Mouse (Mus musculus) MEL (cell line): ENCODE measurements around the gene Abcd4. TPM values are rescaled to one million over a fixed set of nuclear protein-coding genes. Genes with fewer than 3 reads are reported as not detected.

Experiments used
- DNase-seq: peaks from one replicate; pipeline ENCODE4 v3.0.0; 2011; ENCODE audit warnings: low read depth, low spot score
- H3K27ac ChIP-seq: 2 replicates; pipeline ENCODE4 v1.5.1; 2012; ENCODE audit warnings: low read depth, mild to moderate bottlenecking, control low read depth, low read length, moderate library complexity; ENCODE audit not compliant: control insufficient read depth
- H3K27me3 ChIP-seq, 2 experiments: fragments of 150-350 bp in 1 of 2; sonication (generic) in 1 of 2; 2 replicates each; pipeline ENCODE4 v1.6.1; 2012; ENCODE audit warnings: low read length in 2 of 2, mild to moderate bottlenecking in 2 of 2, improper control_type of control experiment in 1 of 2, moderate library complexity in 1 of 2; ENCODE audit not compliant: insufficient read depth in 2 of 2, control insufficient read depth in 1 of 2
- H3K36me3 ChIP-seq, 2 experiments: 2 replicates each; pipeline ENCODE4 v1.6.1; 2012 to 2014; ENCODE audit warnings: low read length in 2 of 2, improper control_type of control experiment in 1 of 2, inconsistent platforms in 1 of 2, mild to moderate bottlenecking in 1 of 2; ENCODE audit not compliant: insufficient read depth in 2 of 2, control insufficient read depth in 1 of 2
- H3K4me1 ChIP-seq, 2 experiments: fragments of 150-350 bp in 1 of 2; sonication (generic) in 1 of 2; 2 replicates each; pipeline ENCODE4 v1.6.1; 2012; ENCODE audit warnings: low read length in 2 of 2, improper control_type of control experiment in 1 of 2, mild to moderate bottlenecking in 1 of 2; ENCODE audit not compliant: insufficient read depth in 2 of 2, control insufficient read depth in 1 of 2
- H3K4me3 ChIP-seq, 2 experiments: fragments of 150-350 bp in 1 of 2; sonication (generic) in 1 of 2; 2 replicates each; pipeline ENCODE4 v1.5.1; 2012; ENCODE audit warnings: low read depth in 2 of 2, low read length in 2 of 2, mild to moderate bottlenecking in 2 of 2, moderate library complexity in 2 of 2, control low read depth in 1 of 2, improper control_type of control experiment in 1 of 2; ENCODE audit not compliant: control insufficient read depth in 1 of 2, insufficient read depth in 1 of 2
- H3K79me2 ChIP-seq: 2 replicates; pipeline ENCODE4 v1.6.1; 2012; ENCODE audit warnings: mild to moderate bottlenecking, low read length, moderate library complexity; ENCODE audit not compliant: control insufficient read depth, poor library complexity, insufficient read depth
- H3K9ac ChIP-seq: 2 replicates; pipeline ENCODE4 v1.6.1; 2012; ENCODE audit warnings: low read depth, mild to moderate bottlenecking, control low read depth, low read length, moderate library complexity; ENCODE audit not compliant: control insufficient read depth, poor library complexity, severe bottlenecking
- H3K9me3 ChIP-seq: fragments of 150-350 bp; sonication (generic); replicated peaks from 2 replicates; pipeline ENCODE4 v1.6.1; 2012; ENCODE audit warnings: mild to moderate bottlenecking, low read length, improper control_type of control experiment, moderate library complexity; ENCODE audit not compliant: insufficient read depth
- CHD1 ChIP-seq: IDR thresholded peaks from 2 replicates; pipeline ENCODE4 v1.6.1; 2012; ENCODE audit warnings: low read depth, mild to moderate bottlenecking, inconsistent platforms, low read length, improper control_type of control experiment
- CTCF ChIP-seq, 3 experiments: IDR thresholded peaks in 2 of 3; conservative IDR thresholded peaks in 1 of 3; 2 replicates each; pipeline ENCODE4 v1.5.1; 2011 to 2012; ENCODE audit warnings: low read length in 3 of 3, low read depth in 2 of 3, mild to moderate bottlenecking in 2 of 3, improper control_type of control experiment in 1 of 3, inconsistent platforms in 1 of 3, mixed read lengths in 1 of 3, moderate library complexity in 1 of 3; ENCODE audit not compliant: control insufficient read depth in 1 of 3, insufficient read depth in 1 of 3, poor library complexity in 1 of 3, severe bottlenecking in 1 of 3
- E2F4 ChIP-seq: IDR thresholded peaks from 2 replicates; pipeline ENCODE4 v1.6.1; 2011; ENCODE audit warnings: low read depth, low read length, improper control_type of control experiment, borderline replicate concordance
- EP300 ChIP-seq, 2 experiments: IDR thresholded peaks; 2 replicates each; pipeline ENCODE4 v1.6.1; 2011; ENCODE audit warnings: improper control_type of control experiment in 2 of 2, low read length in 2 of 2, low read depth in 1 of 2, mild to moderate bottlenecking in 1 of 2
- ETS1 ChIP-seq: IDR thresholded peaks from 2 replicates; pipeline ENCODE4 v1.6.1; 2012; ENCODE audit warnings: low read depth, mild to moderate bottlenecking, inconsistent platforms, low read length, improper control_type of control experiment, moderate library complexity
- GABPA ChIP-seq: IDR thresholded peaks from 2 replicates; pipeline ENCODE4 v1.6.1; 2012; ENCODE audit warnings: low read depth, mild to moderate bottlenecking, inconsistent platforms, low read length, improper control_type of control experiment, moderate library complexity
- MAFK ChIP-seq: IDR thresholded peaks from 2 replicates; pipeline ENCODE4 v1.6.1; 2011; ENCODE audit warnings: low read depth, mild to moderate bottlenecking, low read length, improper control_type of control experiment, borderline replicate concordance
- MAX ChIP-seq: IDR thresholded peaks from 2 replicates; pipeline ENCODE4 v1.6.1; 2011; ENCODE audit warnings: low read length, improper control_type of control experiment
- MAZ ChIP-seq: IDR thresholded peaks from 2 replicates; pipeline ENCODE4 v1.6.1; 2012; ENCODE audit warnings: low read depth, mild to moderate bottlenecking, inconsistent platforms, low read length, improper control_type of control experiment
- MEF2A ChIP-seq: IDR thresholded peaks from 2 replicates; pipeline ENCODE4 v1.6.1; 2014; ENCODE audit warnings: low read depth, mild to moderate bottlenecking, inconsistent platforms, low read length, improper control_type of control experiment; ENCODE audit not compliant: poor library complexity, insufficient replicate concordance, severe bottlenecking; ENCODE audit errors: extremely low read depth
- MXI1 ChIP-seq: IDR thresholded peaks from 2 replicates; pipeline ENCODE4 v1.6.1; 2011; ENCODE audit warnings: mild to moderate bottlenecking, low read depth, low read length, improper control_type of control experiment
- MYC ChIP-seq: IDR thresholded peaks from 2 replicates; pipeline ENCODE4 v1.6.1; 2011; ENCODE audit warnings: low read depth, mild to moderate bottlenecking, low read length, improper control_type of control experiment, moderate library complexity
- NRF1 ChIP-seq: IDR thresholded peaks from 2 replicates; pipeline ENCODE4 v1.6.1; 2014; ENCODE audit warnings: low read depth, mild to moderate bottlenecking, inconsistent platforms, low read length, improper control_type of control experiment, moderate library complexity; ENCODE audit not compliant: poor library complexity, insufficient read depth, severe bottlenecking
- POLR2A ChIP-seq, 2 experiments: IDR thresholded peaks; 2 replicates each; pipeline ENCODE4 v1.6.1; 2011 to 2012; ENCODE audit warnings: low read length in 2 of 2, mild to moderate bottlenecking in 2 of 2, control low read depth in 1 of 2, improper control_type of control experiment in 1 of 2, low read depth in 1 of 2, moderate library complexity in 1 of 2; ENCODE audit not compliant: control insufficient read depth in 1 of 2, insufficient read depth in 1 of 2, poor library complexity in 1 of 2
- RAD21 ChIP-seq: IDR thresholded peaks from 2 replicates; pipeline ENCODE4 v1.6.1; 2011; ENCODE audit warnings: mild to moderate bottlenecking, low read depth, low read length, improper control_type of control experiment
- RCOR1 ChIP-seq: IDR thresholded peaks from 2 replicates; pipeline ENCODE4 v1.6.1; 2012; ENCODE audit warnings: low read depth, mild to moderate bottlenecking, inconsistent platforms, low read length, improper control_type of control experiment
- SMC3 ChIP-seq: IDR thresholded peaks from 2 replicates; pipeline ENCODE4 v1.6.1; 2011; ENCODE audit warnings: low read depth, low read length, improper control_type of control experiment
- TBP ChIP-seq: IDR thresholded peaks from 2 replicates; pipeline ENCODE4 v1.8.0; 2011; ENCODE audit warnings: low read depth, low read length, improper control_type of control experiment
- USF2 ChIP-seq, 2 experiments: IDR thresholded peaks; 2 replicates each; pipeline ENCODE4 v1.6.1; 2011 to 2012; ENCODE audit warnings: improper control_type of control experiment in 2 of 2, low read length in 2 of 2, borderline replicate concordance in 1 of 2, inconsistent platforms in 1 of 2, low read depth in 1 of 2, mild to moderate bottlenecking in 1 of 2; ENCODE audit not compliant: insufficient read depth in 1 of 2
- ZC3H11A ChIP-seq: IDR thresholded peaks from 2 replicates; pipeline ENCODE4 v1.6.1; 2012; ENCODE audit warnings: low read depth, mild to moderate bottlenecking, inconsistent platforms, low read length, improper control_type of control experiment
- ZKSCAN1 ChIP-seq: IDR thresholded peaks from 2 replicates; pipeline ENCODE4 v1.6.1; 2012; ENCODE audit warnings: low read depth, mild to moderate bottlenecking, inconsistent platforms, low read length, improper control_type of control experiment, moderate library complexity
- polyA plus RNA-seq, 2 experiments: library from polyadenylated mRNA; stranded (reverse) in 1 of 2; unstranded in 1 of 2; fragments of >175 nt in 1 of 2; fragments of >200 nt in 1 of 2; gene quantifications; 2 replicates each; pipeline versions ENCODE4 v1.2.1 to v1.2.4; 2012; ENCODE audit warnings: low replicate concordance in 2 of 2, low read depth in 1 of 2; ENCODE audit not compliant: insufficient read length in 2 of 2, insufficient read depth in 1 of 2, missing spikeins in 1 of 2
- total RNA-seq: library from RNA; depleted of rRNA; stranded (reverse); fragments of 300-350 nt; gene quantifications from 2 replicates; pipeline ENCODE4 v1.2.3, GENCODE M21; 2012

Abcd4 gene
- total and polyA plus RNA-seq, 3 experiments: 3.5 to 7.1 TPM; not detected in 1

DNA sequence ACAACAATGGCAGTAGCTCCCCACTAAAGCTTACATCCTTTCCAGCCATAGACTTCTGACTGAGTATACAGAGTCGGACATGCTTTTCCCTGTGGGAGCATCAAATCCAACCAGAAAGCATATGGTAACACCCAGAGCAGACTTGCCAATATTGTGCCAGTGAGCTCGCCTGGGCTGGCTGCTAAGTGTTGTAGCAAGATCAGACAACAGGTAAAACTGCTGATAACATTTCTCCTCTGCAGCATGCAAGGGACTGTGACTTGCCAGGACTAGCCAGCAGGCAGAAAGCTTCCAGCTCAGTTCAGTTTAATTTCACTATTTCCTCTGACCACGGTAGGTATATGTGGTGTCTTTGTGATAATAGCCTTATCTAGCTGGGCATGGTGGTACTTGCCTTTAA is 14.7 kb upstream of the Abcd4 start:
- H3K4me3 ChIP-seq: no peak overlapping the region
- H3K27me3 ChIP-seq: peaks cover 9 to 11% of the 10 kb centered on the region in 2 experiments
- no peak overlapping the region for H3K9ac ChIP-seq
- no peaks in the 10 kb centered on the region for H3K9me3 ChIP-seq
- no peak for DNase-seq
- TF ChIP-seq E2F4: no peak
- TF ChIP-seq TBP: no peak
- no peak for TF ChIP-seq RAD21
- no peak for TF ChIP-seq NRF1
- no peak for TF ChIP-seq ZC3H11A
- no peak for TF ChIP-seq POLR2A (IDR thresholded peaks at IDR 0.05; ENCODE audit: control insufficient read depth in 1 of 2, insufficient read depth in 1 of 2, low read depth in 1 of 2, low read length in 2 of 2, poor library complexity in 1 of 2)
- no peak for TF ChIP-seq MXI1
- no peak for TF ChIP-seq MAZ
- no peak for TF ChIP-seq ZKSCAN1
- TF ChIP-seq CTCF (IDR thresholded peaks at IDR 0.05 in 2 of 3, conservative IDR thresholded peaks at IDR 0.05 in 1 of 3; ENCODE audit: control insufficient read depth in 1 of 3, insufficient read depth in 1 of 3, low read depth in 2 of 3, low read length in 3 of 3, poor library complexity in 1 of 3, severe bottlenecking in 1 of 3): no peak
- TF ChIP-seq CHD1: no peak
- TF ChIP-seq GABPA: no peak
- TF ChIP-seq MYC: no peak
- TF ChIP-seq ETS1: no peak
- TF ChIP-seq MAX: no peak
- TF ChIP-seq MAFK: no peak
- H3K36me3 ChIP-seq: no peaks in the 10 kb centered on the region; a peak in 1 of 4 replicates
- H3K79me2 ChIP-seq: no peaks in the 10 kb centered on the region
- H3K4me1 ChIP-seq: no peaks in the 10 kb centered on the region
- no peak overlapping the region for H3K27ac ChIP-seq

DNA sequence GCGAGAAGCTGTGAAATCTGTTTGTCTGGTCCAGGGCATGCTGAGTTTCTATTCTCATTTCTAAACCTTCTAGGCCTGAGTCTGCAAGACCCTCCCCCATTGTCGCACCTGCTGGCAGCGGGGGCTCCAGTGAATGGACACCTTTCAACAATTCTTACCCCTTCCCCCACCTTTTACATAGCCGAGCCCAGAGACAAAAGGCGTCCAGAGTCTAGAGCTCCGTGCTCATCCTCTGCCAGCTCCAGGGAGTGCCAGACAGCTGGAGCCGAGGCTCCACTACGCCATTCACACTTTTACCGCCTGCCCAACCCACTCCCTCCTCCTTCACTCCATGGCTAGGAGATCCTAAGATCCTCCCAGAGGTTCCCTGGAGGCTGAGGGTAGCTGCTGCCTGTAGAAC is 7.9 kb upstream of the Abcd4 start:
- Histone ChIP-seq H3K4me3 (no peak overlapping the region), H3K36me3 (no peaks in the 10 kb centered on the region), H3K27ac (no peak overlapping the region), H3K4me1 (no peaks in the 10 kb centered on the region), H3K27me3 (peaks cover 11 to 14% of the 10 kb centered on the region in 2 experiments), H3K9me3 (no peaks in the 10 kb centered on the region), H3K79me2 (no peaks in the 10 kb centered on the region), H3K9ac (no peak overlapping the region)
- TF ChIP-seq GABPA: no peak
- no peak for TF ChIP-seq EP300 (IDR thresholded peaks at IDR 0.05; ENCODE audit: low read depth in 1 of 2, low read length in 2 of 2)
- no peak for TF ChIP-seq MEF2A
- no peak for TF ChIP-seq RCOR1
- no peak for TF ChIP-seq MXI1
- no peak for TF ChIP-seq USF2 (IDR thresholded peaks at IDR 0.05; ENCODE audit: borderline replicate concordance in 1 of 2, insufficient read depth in 1 of 2, low read depth in 1 of 2, low read length in 2 of 2)
- TF ChIP-seq SMC3: no peak
- DNase-seq: no peak
